Mouse (Mus musculus): ENCODE results near the gene Tert.

The Tert gene

GRCm38 (mm10) chr13:73626745-73627549, at the start of gene Tert:
Gene Tert (plus strand): TSS chr13:73626911.
- peak; percentile 36 to 58 for DNase-seq

GRCm38 (mm10) chr13:73577277-73577676, 49.4 kb upstream of the Tert start:
- DNase-seq = no peak

- DNase-seq = no peak
Observed at GRCm38 (mm10) chr13:73591488-73591887, 35.2 kb upstream of the Tert start.

- DNase-seq = no peak
Observed at GRCm38 (mm10) chr13:73592546-73592945, 34.2 kb upstream of the Tert start.

GRCm38 (mm10) chr13:73596276-73596675, 30.4 kb upstream of the Tert start:
- DNase-seq = no peak

- DNase-seq = no peak
Observed at GRCm38 (mm10) chr13:73600217-73600616, 26.5 kb upstream of the Tert start.

- DNase-seq = no peak
Observed at GRCm38 (mm10) chr13:73603046-73603445, 23.7 kb upstream of the Tert start.

- DNase-seq = peak; percentile 92 to 97
Observed at GRCm38 (mm10) chr13:73603522-73604155, 23.1 kb upstream of the Tert start, which contains the start of gene Clptm1l. Gene Clptm1l (plus strand): TSS chr13:73604006.

- no peak for DNase-seq
Observed at GRCm38 (mm10) chr13:73604156-73604957, 22.4 kb upstream of the Tert start.

- no peak for DNase-seq
Observed at GRCm38 (mm10) chr13:73618406-73618805, 8.3 kb upstream of the Tert start.

- DNase-seq = no peak
Observed at GRCm38 (mm10) chr13:73620637-73621036, 6.1 kb upstream of the Tert start.

- no peak for DNase-seq
Observed at GRCm38 (mm10) chr13:73626410-73626744, 334 bp upstream of the Tert start.

- DNase-seq = no peak
Observed at GRCm38 (mm10) chr13:73628586-73629113, 1.9 kb downstream of the Tert start.

GRCm38 (mm10) chr13:73631837-73632236, 5.1 kb downstream of the Tert start:
- DNase-seq = no peak

GRCm38 (mm10) chr13:73637826-73638225, 11.1 kb downstream of the Tert start:
- DNase-seq = no peak

- DNase-seq = no peak
Observed at GRCm38 (mm10) chr13:73641296-73641695, 14.6 kb downstream of the Tert start.

- DNase-seq = peak; percentile 19 to 48
Observed at GRCm38 (mm10) chr13:73646397-73647087, 19.8 kb downstream of the Tert start.

- no peak for DNase-seq
Observed at GRCm38 (mm10) chr13:73653266-73653665, 26.6 kb downstream of the Tert start.

GRCm38 (mm10) chr13:73654976-73655375, 28.3 kb downstream of the Tert start:
- no peak for DNase-seq

GRCm38 (mm10) chr13:73658953-73659352, 32.2 kb downstream of the Tert start:
- no peak for DNase-seq

GRCm38 (mm10) chr13:73660163-73660695, 33.5 kb downstream of the Tert start:
- no peak for DNase-seq

- no peak for DNase-seq
Observed at GRCm38 (mm10) chr13:73675161-73675560, 48.5 kb downstream of the Tert start.

Data from spleen, adult 18-20 months (tissue).